Mouse (Mus musculus): ENCODE results near the gene Pax3.

DNA sequence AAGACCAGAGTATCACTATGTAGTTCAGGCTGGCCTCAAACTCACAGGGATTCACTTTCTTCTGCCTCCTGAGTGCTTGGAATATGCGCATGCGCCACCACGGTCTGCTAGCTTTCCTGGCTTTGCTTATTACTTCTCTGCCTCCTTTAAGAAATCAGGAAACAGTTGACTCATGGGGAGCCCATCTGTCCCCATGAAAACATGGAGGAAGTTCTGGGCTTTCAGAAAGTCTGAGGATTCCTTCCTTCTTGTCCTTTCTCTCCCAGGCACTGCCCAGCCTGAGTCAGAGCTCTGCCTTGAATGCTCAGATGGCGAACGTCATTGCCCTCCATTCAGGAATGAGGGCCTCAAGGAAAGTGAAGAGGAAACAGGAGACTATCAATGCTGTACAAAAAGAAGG lies 31.8 kb upstream of the Pax3 start:
- TF ChIP-seq POLR2A (IDR thresholded peaks at IDR 0.05; ENCODE audit: low read depth, low read length) (no peak), CTCF (IDR thresholded peaks at IDR 0.05; ENCODE audit: extremely low read depth, insufficient read length, insufficient replicate concordance, low read depth, low read length) (no peak)
